Mouse (Mus musculus): Measurements from ENCODE around the gene Cfap97d1. TPM values are rescaled to one million over a fixed set of nuclear protein-coding genes. Genes with fewer than 3 reads are reported as not detected.

Gene Cfap97d1
- polyA plus RNA-seq, 1 experiment from 2014 or later, result not detected

- WGBS, result 65% methylated on average over 5 of the region's 5 CpGs
- Histone ChIP-seq H3K9ac (no peak within 1 kb of the TSS), H3K4me3 (no peak within 1 kb of the TSS), H3K27ac (no peak within 1 kb of the TSS), H3K4me2 (replicated peaks) (no peak within 1 kb of the TSS), H3K9me3 (peaks cover 18% of the 10 kb centered on the region), H3K4me1 (no peaks in the 10 kb centered on the region), H3K36me3 (no peaks in the 10 kb centered on the region), H3K27me3 (replicated peaks) (no peaks in the 10 kb centered on the region)
- no peak for ATAC-seq (ENCODE audit: low FRiP score, low read depth)
Measured at GRCm38 (mm10) chr11:102041350-102041949, 57.4 kb downstream of the Cfap97d1 start, which contains the start of gene Cd300lg. Gene Cd300lg, plus strand, starts transcription at chr11:102041509.

Other genes starting within 250 kb of the Cfap97d1 start
- gene Etv4, start 198.9 kb upstream of the Cfap97d1 start, polyA plus RNA-seq (2016; fragmentation: Nextera tagmentation; extraction: Ambion mirVana), result 10.7 and 15.4 TPM in 2 replicates
- 5.4 and 8.0 TPM in 2 replicates for gene Meox1, start 89.9 kb upstream of the Cfap97d1 start, polyA plus RNA-seq (2016; fragmentation: Nextera tagmentation; extraction: Ambion mirVana)
- 0.20 and 0.22 TPM in 2 replicates for gene Sost, start 17.3 kb upstream of the Cfap97d1 start, polyA plus RNA-seq (2016; fragmentation: Nextera tagmentation; extraction: Ambion mirVana)
- 13.0 and 15.6 TPM in 2 replicates for gene Dusp3, start 2.7 kb downstream of the Cfap97d1 start, polyA plus RNA-seq (2016; fragmentation: Nextera tagmentation; extraction: Ambion mirVana)
- 45.2 and 47.2 TPM in 2 replicates for gene Mpp3, start 44.2 kb downstream of the Cfap97d1 start, polyA plus RNA-seq (2016; fragmentation: Nextera tagmentation; extraction: Ambion mirVana)
- gene Cd300lg, start 57.2 kb downstream of the Cfap97d1 start, polyA plus RNA-seq (2016; fragmentation: Nextera tagmentation; extraction: Ambion mirVana), result 0.46 and 0.49 TPM in 2 replicates
- 23.9 and 25.4 TPM in 2 replicates for gene Mpp2, start 104.2 kb downstream of the Cfap97d1 start, polyA plus RNA-seq (2016; fragmentation: Nextera tagmentation; extraction: Ambion mirVana)
- not detected in 2 replicates for gene Ppy, start 117.0 kb downstream of the Cfap97d1 start, polyA plus RNA-seq (2016; fragmentation: Nextera tagmentation; extraction: Ambion mirVana)
- 1.1 TPM in 1 of 2 replicates, not detected in the other for gene Pyy, start 123.6 kb downstream of the Cfap97d1 start, polyA plus RNA-seq (2016; fragmentation: Nextera tagmentation; extraction: Ambion mirVana)
- not detected in 2 replicates for gene Nags, start 161.2 kb downstream of the Cfap97d1 start, polyA plus RNA-seq (2016; fragmentation: Nextera tagmentation; extraction: Ambion mirVana)
- 35.3 and 37.3 TPM in 2 replicates for gene Tmem101, start 172.1 kb downstream of the Cfap97d1 start, polyA plus RNA-seq (2016; fragmentation: Nextera tagmentation; extraction: Ambion mirVana)
- gene Lsm12, start 201.0 kb downstream of the Cfap97d1 start, polyA plus RNA-seq (2016; fragmentation: Nextera tagmentation; extraction: Ambion mirVana), result 87.0 and 112 TPM in 2 replicates
- 29.6 and 30.8 TPM in 2 replicates for gene G6pc3, start 205.3 kb downstream of the Cfap97d1 start, polyA plus RNA-seq (2016; fragmentation: Nextera tagmentation; extraction: Ambion mirVana)
- 104 and 106 TPM in 2 replicates for gene Hdac5, start 245.9 kb downstream of the Cfap97d1 start, polyA plus RNA-seq (2016; fragmentation: Nextera tagmentation; extraction: Ambion mirVana)